Mouse (Mus musculus): ENCODE measurements around the gene Akap9.

DNA sequence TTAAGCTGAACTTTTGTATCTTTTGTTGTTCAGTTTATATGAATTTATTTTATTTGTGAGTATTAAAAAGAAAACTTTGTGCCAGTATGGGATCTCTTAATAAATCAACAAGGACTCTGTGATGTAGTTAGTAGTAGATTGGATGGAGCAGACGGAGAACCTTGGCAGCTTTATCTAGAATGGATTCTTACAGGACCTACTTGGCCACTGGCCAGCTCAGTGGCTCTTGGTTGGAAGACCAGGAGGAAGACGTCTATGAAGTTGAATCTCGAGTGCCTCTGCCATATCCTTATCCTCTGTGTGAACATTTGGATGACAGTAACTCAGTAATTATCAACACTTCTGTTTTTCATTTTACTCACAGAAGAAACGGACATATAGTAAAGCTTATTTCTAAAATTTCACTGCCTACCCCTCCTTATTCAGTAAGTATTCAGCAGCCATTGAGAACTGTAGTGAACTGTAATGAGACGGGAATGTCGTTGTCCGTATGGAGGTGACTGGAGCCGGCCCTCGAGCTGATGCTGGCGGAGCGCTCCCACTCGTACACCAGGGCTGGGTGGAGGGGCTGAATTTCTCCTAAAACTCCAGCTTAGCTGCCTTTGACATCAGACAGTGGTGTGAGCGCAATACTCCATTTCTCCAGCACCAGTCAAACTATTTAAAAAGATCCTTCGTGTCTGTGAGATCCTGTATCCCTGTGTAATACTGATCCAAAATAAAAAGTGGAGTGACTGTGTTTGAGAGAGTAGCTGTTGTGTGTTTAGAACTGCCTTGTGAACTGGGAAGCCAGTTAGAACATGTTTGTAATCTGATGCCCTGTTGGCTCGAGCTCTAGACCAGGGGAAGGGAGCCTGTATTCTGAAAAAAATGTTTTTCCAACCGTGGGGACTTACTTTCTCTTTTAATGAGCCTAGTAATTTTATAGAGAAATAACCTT lies 96.2 kb downstream of the Akap9 start:
- TF ChIP-seq CTCF (IDR thresholded peaks at IDR 0.05; ENCODE audit: low read depth) (no peak), EP300 (optimal IDR thresholded peaks at IDR 0.05) (no peak)
